Mouse (Mus musculus) 416B (cell line): ENCODE measurements at regions not wholly inside any gene's neighbourhood (a gene's known extent, or its start where the extent isn't known, plus 50 kb on each side); places are given as distances from the start of the nearest gene placed in this dataset.

ENCODE experiments used
- DNase-seq: peaks from one replicate; pipeline ENCODE4 v3.0.0; 2011; ENCODE audit warnings: low read depth

GRCm38 (mm10) chr7:40422125-40422524, 476.0 kb upstream of the Vstm2b start:
- no peak for DNase-seq

GRCm38 (mm10) chr7:40429416-40429815, 468.7 kb upstream of the Vstm2b start:
- no peak for DNase-seq

GRCm38 (mm10) chr7:40433906-40434305, 464.2 kb upstream of the Vstm2b start:
- DNase-seq: no peak

GRCm38 (mm10) chr7:40441128-40441527, 457.0 kb upstream of the Vstm2b start:
- DNase-seq: no peak

GRCm38 (mm10) chr7:40441786-40442185, 456.3 kb upstream of the Vstm2b start:
- DNase-seq: no peak

- DNase-seq: no peak
Observed at GRCm38 (mm10) chr7:40466382-40466781, 431.7 kb upstream of the Vstm2b start.

- no peak for DNase-seq
Observed at GRCm38 (mm10) chr7:40487256-40487655, 410.9 kb upstream of the Vstm2b start.

GRCm38 (mm10) chr7:40522703-40523267, 375.3 kb upstream of the Vstm2b start:
- no peak for DNase-seq

- no peak for DNase-seq
Observed at GRCm38 (mm10) chr7:40536601-40537000, 361.5 kb upstream of the Vstm2b start.

- DNase-seq: no peak
Observed at GRCm38 (mm10) chr7:40537621-40538020, 360.5 kb upstream of the Vstm2b start.

GRCm38 (mm10) chr7:40539789-40540188, 358.3 kb upstream of the Vstm2b start:
- DNase-seq: no peak

GRCm38 (mm10) chr7:40541283-40541682, 356.8 kb upstream of the Vstm2b start:
- no peak for DNase-seq

GRCm38 (mm10) chr7:40563447-40564118, 334.5 kb upstream of the Vstm2b start:
- DNase-seq: no peak

GRCm38 (mm10) chr7:40575971-40576370, 322.2 kb upstream of the Vstm2b start:
- DNase-seq: no peak

GRCm38 (mm10) chr7:40577365-40577764, 320.8 kb upstream of the Vstm2b start:
- no peak for DNase-seq

GRCm38 (mm10) chr7:40620761-40621160, 277.4 kb upstream of the Vstm2b start:
- no peak for DNase-seq

GRCm38 (mm10) chr7:40622811-40623210, 275.3 kb upstream of the Vstm2b start:
- no peak for DNase-seq

GRCm38 (mm10) chr7:40623286-40623685, 274.8 kb upstream of the Vstm2b start:
- no peak for DNase-seq

GRCm38 (mm10) chr7:40636369-40636768, 261.8 kb upstream of the Vstm2b start:
- DNase-seq: no peak

- no peak for DNase-seq
Observed at GRCm38 (mm10) chr7:40654982-40655381, 243.1 kb upstream of the Vstm2b start.

- no peak for DNase-seq
Observed at GRCm38 (mm10) chr7:40655391-40655790, 242.7 kb upstream of the Vstm2b start.

GRCm38 (mm10) chr7:40659662-40660061, 238.5 kb upstream of the Vstm2b start:
- DNase-seq: no peak

GRCm38 (mm10) chr7:40663781-40664180, 234.3 kb upstream of the Vstm2b start:
- no peak for DNase-seq

GRCm38 (mm10) chr7:40666625-40667024, 231.5 kb upstream of the Vstm2b start:
- DNase-seq: no peak
